Mouse (Mus musculus): ENCODE data around the gene Trim39. TPM values are rescaled to one million over a fixed set of nuclear protein-coding genes. Genes with fewer than 3 reads are reported as not detected.

Gene Trim39
- polyA plus RNA-seq, 1 experiment from 2014 or later = 4.6 TPM

DNA sequence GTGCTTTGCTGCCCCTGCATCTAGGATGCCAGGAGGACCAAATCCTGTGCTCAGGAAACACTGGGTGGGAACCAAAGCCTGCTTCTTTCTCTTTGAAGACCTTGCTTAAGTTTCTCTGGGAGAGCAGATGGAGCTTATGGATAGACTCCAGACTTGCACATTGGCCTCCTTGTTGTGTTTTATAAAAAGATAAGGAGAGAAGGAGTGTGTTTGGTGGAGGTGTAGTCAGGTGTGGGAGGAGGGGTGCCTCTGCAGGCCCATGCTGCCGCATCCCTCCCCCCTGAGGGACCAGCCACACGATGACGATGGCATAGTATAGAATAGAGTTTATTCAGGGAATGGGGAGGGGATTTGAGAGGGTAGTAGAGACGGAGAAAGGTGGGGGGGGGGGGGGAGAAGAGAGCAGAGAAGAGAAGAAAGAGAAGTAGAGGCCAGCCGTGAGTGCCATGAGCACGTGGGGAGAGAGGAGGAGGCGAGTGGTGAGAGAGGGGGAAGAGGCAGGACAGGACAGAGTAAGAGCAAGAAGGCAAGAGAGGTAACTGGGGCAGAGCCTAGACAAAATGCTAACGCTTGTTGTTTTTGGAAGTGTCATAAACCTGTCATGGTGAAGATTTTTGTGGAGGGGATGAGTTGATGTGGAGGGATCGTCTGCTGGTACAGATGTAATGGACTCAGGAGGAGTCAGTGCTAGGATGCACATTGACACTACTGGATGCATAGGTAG, 758 bp upstream of the Trim39 start:
- Histone ChIP-seq H3K4me1 (replicated peaks) (peaks cover 39% of the 10 kb centered on the region), H3K36me3 (replicated peaks) (peaks cover 28% of the 10 kb centered on the region), H3K27ac (replicated peaks) (no peak overlapping the region), H3K9me3 (replicated peaks) (no peaks in the 10 kb centered on the region), H3K27me3 (no peaks in the 10 kb centered on the region), H3K4me3 (replicated peaks) (peak overlapping the region; percentile 87), H3K9ac (peak overlapping the region; percentile 87), H3K4me2 (peak overlapping the region; percentile 87)
- WGBS (ENCODE audit: insufficient replicate concordance) = 57% methylated on average over 9 of the region's 9 CpGs
- ATAC-seq (ENCODE audit: insufficient read depth) = no peak

DNA sequence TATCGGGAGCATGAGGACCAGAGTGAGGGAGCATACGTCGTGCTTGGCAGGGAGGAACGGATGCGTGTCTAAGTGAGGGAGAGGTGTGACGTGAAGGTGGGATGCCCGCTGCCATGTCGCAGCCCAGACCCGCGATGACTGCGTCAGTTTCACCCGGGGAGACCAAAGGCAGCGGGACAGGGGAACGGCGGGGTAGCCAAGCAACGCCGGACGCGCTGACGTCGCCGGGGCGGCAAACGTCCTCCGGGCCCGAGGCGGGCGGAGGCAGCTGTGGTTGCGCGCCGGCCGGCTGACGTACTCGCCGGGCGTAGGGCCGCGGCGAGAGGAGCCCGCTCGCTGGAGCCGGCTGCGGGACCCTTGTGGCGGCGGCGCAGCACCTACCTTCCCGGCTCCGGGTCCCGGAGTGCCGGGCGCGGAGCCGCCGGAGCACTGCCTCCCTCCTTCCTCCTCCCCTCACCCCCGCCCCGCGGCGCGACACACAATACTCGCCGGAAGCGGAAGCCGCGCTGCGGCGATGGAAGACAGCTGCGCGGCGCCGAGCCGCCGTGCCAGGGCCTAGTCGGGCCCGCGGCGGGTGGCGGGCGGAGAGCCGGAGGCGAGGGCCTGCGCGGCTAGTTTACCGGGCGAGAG, 976 bp downstream of the Trim39 start:
- Histone ChIP-seq H3K9me3 (replicated peaks) (no peaks in the 10 kb centered on the region), H3K4me1 (replicated peaks) (peaks cover 39% of the 10 kb centered on the region), H3K36me3 (replicated peaks) (peaks cover 32% of the 10 kb centered on the region), H3K4me3 (replicated peaks) (peak overlapping the region; percentile 87), H3K9ac (peak overlapping the region; percentile 87), H3K27me3 (no peaks in the 10 kb centered on the region), H3K27ac (replicated peaks) (peak overlapping the region; percentile 90), H3K4me2 (peak overlapping the region; percentile 87)
- WGBS (ENCODE audit: insufficient replicate concordance) = under 1% methylated on average over 84 of the region's 84 CpGs
- peak; percentile 87 for ATAC-seq (ENCODE audit: insufficient read depth)

DNA sequence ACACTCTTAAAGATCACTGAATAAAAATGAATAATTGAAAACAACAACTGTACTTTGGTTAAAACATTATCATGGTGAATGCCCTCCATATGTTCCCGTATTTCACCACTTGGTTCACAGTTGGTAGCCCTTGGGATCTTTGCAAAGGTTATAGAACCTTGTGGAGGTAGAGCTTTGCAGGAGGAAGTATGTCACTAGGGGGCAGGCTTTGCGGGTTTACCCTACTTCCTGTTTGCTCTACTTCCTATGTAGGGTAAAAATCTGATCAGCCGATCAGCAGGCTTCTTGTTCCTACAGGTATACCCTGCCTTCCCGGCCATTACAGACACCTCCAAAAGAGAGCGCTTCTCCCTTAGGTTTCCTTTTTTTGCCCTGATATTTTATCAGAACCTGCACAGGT, 6.2 kb downstream of the Trim39 start:
- WGBS (ENCODE audit: insufficient replicate concordance) = 51% methylated on average over 5 of the region's 5 CpGs
- H3K9me3 ChIP-seq (replicated peaks) = no peaks in the 10 kb centered on the region
- H3K4me3 ChIP-seq (replicated peaks) = no peak overlapping the region
- no peak overlapping the region for H3K9ac ChIP-seq
- H3K27me3 ChIP-seq = no peaks in the 10 kb centered on the region
- peaks cover 67% of the 10 kb centered on the region for H3K36me3 ChIP-seq (replicated peaks)
- peaks cover 15% of the 10 kb centered on the region for H3K4me1 ChIP-seq (replicated peaks)
- no peak overlapping the region for H3K27ac ChIP-seq (replicated peaks)
- H3K4me2 ChIP-seq = no peak overlapping the region
- ATAC-seq (ENCODE audit: insufficient read depth) = no peak

DNA sequence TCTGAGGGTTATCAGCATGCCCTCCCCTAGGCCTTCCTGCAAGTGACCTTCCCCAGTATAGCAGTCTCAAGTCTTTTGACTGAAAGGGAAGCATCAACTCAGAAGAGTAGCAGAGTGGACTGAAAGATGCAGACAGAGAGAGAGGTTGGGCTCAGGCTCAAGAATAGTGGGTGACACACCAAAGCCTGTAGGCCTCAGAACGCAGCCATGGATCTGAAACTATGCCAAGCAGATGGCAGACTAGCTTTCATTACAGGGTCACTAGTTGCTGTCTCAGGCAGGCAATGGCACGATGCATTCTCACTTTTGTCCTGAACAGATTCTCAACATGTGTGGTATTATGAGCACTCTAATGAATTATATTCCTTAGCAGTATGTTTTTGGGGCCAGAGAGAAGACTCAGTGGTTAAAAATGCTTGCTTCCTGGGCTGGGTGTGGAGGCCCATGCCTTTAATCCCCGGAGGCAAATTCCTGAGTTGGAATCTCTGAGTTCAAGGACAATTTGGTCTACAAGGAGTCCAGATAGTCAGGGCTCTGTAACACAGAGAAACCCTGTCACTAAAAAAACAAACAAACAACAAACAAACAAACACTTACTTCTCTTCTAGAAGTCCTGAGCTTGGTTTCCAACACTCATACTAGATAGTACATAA, 7.6 kb downstream of the Trim39 start:
- Histone ChIP-seq H3K27me3 (no peaks in the 10 kb centered on the region), H3K36me3 (replicated peaks) (peaks cover 81% of the 10 kb centered on the region), H3K4me2 (no peak overlapping the region), H3K9me3 (replicated peaks) (no peaks in the 10 kb centered on the region), H3K4me1 (replicated peaks) (0 out of 2 replicates have a peak, but pooled peaks cover 4% of the 10 kb centered on the region), H3K9ac (no peak overlapping the region), H3K27ac (replicated peaks) (no peak overlapping the region), H3K4me3 (replicated peaks) (no peak overlapping the region)
- 78% methylated on average over 3 of the region's 3 CpGs for WGBS (ENCODE audit: insufficient replicate concordance)
- ATAC-seq (ENCODE audit: insufficient read depth) = no peak

DNA sequence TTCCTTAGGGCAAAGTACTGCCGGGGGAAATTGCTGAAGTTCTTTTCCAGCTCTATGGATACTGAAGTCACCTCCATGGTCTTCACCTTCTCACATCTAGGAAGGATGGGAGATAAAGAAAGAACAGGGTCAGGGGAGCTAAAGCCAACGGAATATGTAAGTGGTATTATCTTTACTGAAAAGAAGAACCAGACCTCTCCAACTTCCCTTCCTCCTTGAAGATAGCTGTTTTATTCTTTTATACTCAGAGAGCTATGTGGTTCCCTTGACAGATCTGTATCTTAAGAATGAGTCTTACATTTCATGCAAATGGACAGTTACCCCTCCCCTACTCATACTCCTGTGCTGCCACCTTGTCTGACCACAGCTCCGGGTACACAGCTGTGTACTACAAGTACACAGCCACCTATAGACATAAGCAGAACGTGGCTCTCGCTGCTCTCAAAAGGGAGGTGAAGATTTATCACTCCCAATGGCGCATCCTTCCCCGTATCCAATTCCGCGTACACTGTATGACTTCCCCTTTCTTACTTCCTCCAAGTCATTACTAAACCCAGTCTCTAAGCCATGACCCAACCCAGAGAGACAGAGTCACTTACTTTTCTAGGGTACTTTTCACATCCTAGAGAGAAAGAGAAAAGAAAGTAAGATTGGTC, 10.4 kb downstream of the Trim39 start:
- ATAC-seq (ENCODE audit: insufficient read depth) = no peak
- H3K27me3 ChIP-seq = no peaks in the 10 kb centered on the region
- no peak overlapping the region for H3K9ac ChIP-seq
- 45% methylated on average over 9 of the region's 9 CpGs for WGBS (ENCODE audit: insufficient replicate concordance)
- no peak overlapping the region for H3K27ac ChIP-seq (replicated peaks)
- H3K4me2 ChIP-seq = no peak overlapping the region
- H3K4me3 ChIP-seq (replicated peaks) = no peak overlapping the region
- peaks cover 74% of the 10 kb centered on the region for H3K36me3 ChIP-seq (replicated peaks)
- H3K9me3 ChIP-seq (replicated peaks) = no peaks in the 10 kb centered on the region
- peaks cover 15% of the 10 kb centered on the region for H3K4me1 ChIP-seq (replicated peaks)

DNA sequence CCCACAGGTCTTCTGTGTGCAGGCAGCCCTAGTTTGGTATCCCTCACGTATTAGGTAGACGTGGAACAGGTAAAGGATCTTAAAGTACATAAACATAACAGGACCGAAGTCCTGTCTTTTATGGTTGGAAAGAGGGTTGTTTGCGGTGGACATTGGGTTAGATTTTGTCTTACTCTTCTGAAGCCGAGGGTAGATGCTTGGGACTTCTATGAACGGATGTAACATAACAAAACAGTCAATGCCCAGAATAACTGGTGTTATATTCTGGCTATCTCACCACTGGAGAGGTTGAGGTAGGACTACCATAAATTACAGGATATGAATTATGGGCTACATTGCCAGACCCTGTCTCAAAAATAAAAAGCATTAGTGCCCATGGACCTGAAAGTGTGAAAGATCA, 14.1 kb downstream of the Trim39 start, which contains the start of gene Rpp21:
Gene Rpp21 (minus strand): TSS at position 101 of the 400 bp plus-strand sequence.
- peak within 1 kb of the TSS; percentile 75 for H3K4me2 ChIP-seq
- peaks cover 46% of the 10 kb centered on the region for H3K36me3 ChIP-seq (replicated peaks)
- peak within 1 kb of the TSS; percentile 77 for H3K27ac ChIP-seq (replicated peaks)
- H3K4me3 ChIP-seq (replicated peaks) = peak within 1 kb of the TSS; percentile 84
- H3K9me3 ChIP-seq (replicated peaks) = no peaks in the 10 kb centered on the region
- peaks cover 14% of the 10 kb centered on the region for H3K4me1 ChIP-seq (replicated peaks)
- H3K27me3 ChIP-seq = peaks cover 3% of the 10 kb centered on the region
- ATAC-seq (ENCODE audit: insufficient read depth) = no peak
- 37% methylated on average over 6 of the region's 6 CpGs for WGBS (ENCODE audit: insufficient replicate concordance)
- H3K9ac ChIP-seq = peak within 1 kb of the TSS; percentile 72

DNA sequence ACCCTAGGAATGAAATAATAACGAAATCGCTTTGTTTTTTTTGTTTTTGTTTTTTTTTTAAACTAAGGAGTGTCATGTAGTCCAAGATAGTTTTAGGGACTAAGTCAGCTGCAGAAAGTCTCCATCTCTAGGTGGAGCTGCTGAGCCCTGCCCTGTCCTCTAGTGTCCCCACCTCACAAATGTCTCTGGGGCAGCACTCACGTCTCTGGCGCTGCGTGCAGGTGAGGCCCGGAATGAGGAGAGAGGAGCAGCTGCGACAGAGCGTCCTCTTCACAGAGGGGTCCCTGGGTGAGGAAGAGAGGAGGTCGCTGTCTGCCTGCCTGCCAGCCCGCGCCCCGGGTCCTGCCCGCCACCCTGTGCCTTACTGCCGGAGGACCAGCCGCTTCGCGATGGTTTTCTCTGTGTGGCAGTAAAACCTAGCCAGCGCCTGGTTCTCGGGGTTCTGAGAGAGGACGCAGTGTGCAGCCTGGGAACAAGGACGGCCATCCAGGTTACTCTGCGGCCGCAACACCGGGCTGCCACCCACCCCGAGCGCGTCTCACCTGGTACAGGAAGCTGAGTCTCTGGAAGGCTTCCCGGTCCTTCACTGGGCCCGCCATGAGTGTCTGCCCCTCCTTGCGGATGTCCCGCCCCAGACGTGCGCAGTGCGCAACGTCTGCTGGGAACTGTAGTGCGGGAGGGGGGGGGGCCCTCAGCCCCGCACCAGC, 14.7 kb downstream of the Trim39 start:
- Histone ChIP-seq H3K27ac (replicated peaks) (peak overlapping the region; percentile 77), H3K4me2 (peak overlapping the region; percentile 75), H3K4me1 (replicated peaks) (peaks cover 14% of the 10 kb centered on the region), H3K9me3 (replicated peaks) (no peaks in the 10 kb centered on the region), H3K36me3 (replicated peaks) (peaks cover 42% of the 10 kb centered on the region), H3K4me3 (replicated peaks) (peak overlapping the region; percentile 84), H3K27me3 (peaks cover 9% of the 10 kb centered on the region), H3K9ac (peak overlapping the region; percentile 72)
- WGBS (ENCODE audit: insufficient replicate concordance) = 1% methylated on average over 37 of the region's 37 CpGs
- ATAC-seq (ENCODE audit: insufficient read depth) = peak; percentile 94

DNA sequence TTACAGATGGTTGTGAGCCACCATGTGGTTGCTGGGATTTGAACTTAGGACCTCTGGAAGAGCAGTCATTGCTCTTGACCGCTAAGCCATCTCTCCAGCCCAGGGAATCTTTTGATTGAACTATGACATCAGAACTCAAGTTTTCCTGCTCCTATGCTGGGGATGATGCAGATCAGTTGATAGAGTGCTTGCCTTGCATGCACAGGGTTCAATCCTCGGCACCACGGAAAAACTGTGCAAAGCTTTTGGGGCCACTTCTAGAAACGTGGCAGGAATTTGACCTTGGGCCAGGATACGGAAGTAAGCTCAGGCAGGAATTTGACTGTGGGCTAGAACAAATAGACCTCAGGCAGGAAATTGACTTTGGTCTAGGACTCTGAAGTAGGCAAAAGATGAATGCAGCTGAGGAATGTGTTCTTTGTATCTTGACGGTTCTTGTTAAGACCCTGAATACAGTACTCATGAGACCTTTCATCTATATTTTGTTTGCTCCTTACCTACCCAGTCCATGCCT, 18.9 kb downstream of the Trim39 start:
- Histone ChIP-seq H3K4me3 (replicated peaks) (no peak overlapping the region), H3K27me3 (peaks cover 44% of the 10 kb centered on the region), H3K36me3 (replicated peaks) (0 out of 2 replicates have a peak, but pooled peaks cover 5% of the 10 kb centered on the region), H3K9me3 (replicated peaks) (no peaks in the 10 kb centered on the region), H3K4me2 (no peak overlapping the region), H3K4me1 (replicated peaks) (peaks cover 14% of the 10 kb centered on the region), H3K27ac (replicated peaks) (no peak overlapping the region), H3K9ac (no peak overlapping the region)
- no peak for ATAC-seq (ENCODE audit: insufficient read depth)
- WGBS (ENCODE audit: insufficient replicate concordance) = 31% methylated on average over 6 of the region's 6 CpGs

DNA sequence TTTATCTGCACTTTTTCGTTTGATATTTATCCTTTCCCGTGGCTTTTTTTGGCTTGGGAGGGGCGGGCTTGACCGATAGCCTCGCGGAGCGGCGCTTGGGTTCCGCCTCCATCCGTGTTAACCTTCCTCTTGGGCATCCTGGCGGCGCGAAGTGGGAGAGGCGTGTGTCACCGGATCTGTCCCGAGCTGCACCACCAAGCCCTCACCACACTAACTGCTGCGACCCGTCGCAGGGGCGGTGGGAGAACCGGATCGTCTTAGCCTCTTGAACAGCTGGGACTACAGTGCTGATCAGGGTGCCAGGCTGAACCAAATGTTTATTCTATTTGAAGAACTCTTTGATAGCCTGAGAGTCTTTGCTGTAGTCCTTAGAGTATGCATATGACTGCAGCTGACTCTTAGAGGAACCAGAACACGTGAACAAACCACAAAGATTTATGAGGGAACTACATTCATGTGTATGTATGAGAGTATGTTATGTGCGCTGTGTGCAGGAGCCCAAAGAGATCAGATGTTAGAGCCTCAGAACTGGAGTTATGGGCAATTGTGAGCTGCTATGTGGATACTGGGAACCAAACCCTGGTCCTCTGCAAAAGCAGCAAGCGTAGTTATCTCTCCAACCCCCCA, 19.7 kb downstream of the Trim39 start:
- Histone ChIP-seq H3K27me3 (peaks cover 47% of the 10 kb centered on the region), H3K4me1 (replicated peaks) (peaks cover 8% of the 10 kb centered on the region), H3K4me2 (peak overlapping the region; percentile 46), H3K9me3 (replicated peaks) (no peaks in the 10 kb centered on the region), H3K36me3 (replicated peaks) (0 out of 2 replicates have a peak, but pooled peaks cover 5% of the 10 kb centered on the region), H3K9ac (no peak overlapping the region), H3K27ac (replicated peaks) (no peak overlapping the region), H3K4me3 (replicated peaks) (peak overlapping the region; percentile 23; the same call in 1 of the 2 replicates)
- WGBS (ENCODE audit: insufficient replicate concordance) = 5% methylated on average over 25 of the region's 25 CpGs
- ATAC-seq (ENCODE audit: insufficient read depth) = 0 out of 2 replicates have a peak, but pooled peaks have one; percentile 22

DNA sequence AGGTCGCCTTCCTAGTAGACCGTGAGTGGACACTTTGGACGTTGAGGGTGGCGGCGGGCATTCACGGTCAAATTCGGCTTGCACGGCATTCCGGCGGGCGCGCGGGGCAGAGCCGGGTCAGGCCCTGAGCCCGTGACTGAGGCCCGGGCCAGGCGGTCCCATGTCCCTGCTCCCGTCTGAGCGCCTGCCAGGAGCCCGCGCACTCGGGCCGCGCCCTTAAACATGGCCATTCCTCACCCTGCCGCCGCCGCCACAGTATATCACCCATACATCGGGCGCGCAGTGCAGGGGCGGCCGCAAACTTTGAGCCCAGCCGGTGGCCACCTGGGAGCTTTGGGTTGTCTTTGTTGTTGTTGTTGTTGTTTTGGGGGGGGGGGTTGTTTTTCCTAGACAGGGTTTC, 23.2 kb downstream of the Trim39 start:
- Histone ChIP-seq H3K27ac (replicated peaks) (no peak overlapping the region), H3K4me3 (replicated peaks) (no peak overlapping the region; the same call in 1 of the 2 replicates), H3K9me3 (replicated peaks) (no peaks in the 10 kb centered on the region), H3K4me1 (replicated peaks) (no peaks in the 10 kb centered on the region), H3K4me2 (peak overlapping the region; percentile 45), H3K27me3 (peaks cover 47% of the 10 kb centered on the region), H3K36me3 (replicated peaks) (no peaks in the 10 kb centered on the region), H3K9ac (no peak overlapping the region)
- 27% methylated on average over 33 of the region's 33 CpGs for WGBS (ENCODE audit: insufficient replicate concordance)
- no peak for ATAC-seq (ENCODE audit: insufficient read depth)

Measured in liver, embryonic 15.5 days (tissue).